Mouse (Mus musculus) lung, postnatal 4 days (tissue): ENCODE measurements at regions not wholly inside any gene's neighbourhood (a gene's known extent, or its start where the extent isn't known, plus 50 kb on each side); places are given as distances from the start of the nearest gene placed in this dataset.

ENCODE experiments used
- DNase-seq, 2 experiments: peaks; one replicate each; pipeline ENCODE4 v3.0.0; 2021

GRCm38 (mm10) chr17:27318969-27319695 is 114.9 kb upstream of the Lemd2 start:
- DNase-seq = no peak

- peak; percentile 80 to 86 for DNase-seq
These were observed 113.5 kb upstream of the Lemd2 start for GRCm38 (mm10) chr17:27317576-27318277.

GRCm38 (mm10) chr17:27316711-27317575 is 112.7 kb upstream of the Lemd2 start:
- no peak for DNase-seq

DNA sequence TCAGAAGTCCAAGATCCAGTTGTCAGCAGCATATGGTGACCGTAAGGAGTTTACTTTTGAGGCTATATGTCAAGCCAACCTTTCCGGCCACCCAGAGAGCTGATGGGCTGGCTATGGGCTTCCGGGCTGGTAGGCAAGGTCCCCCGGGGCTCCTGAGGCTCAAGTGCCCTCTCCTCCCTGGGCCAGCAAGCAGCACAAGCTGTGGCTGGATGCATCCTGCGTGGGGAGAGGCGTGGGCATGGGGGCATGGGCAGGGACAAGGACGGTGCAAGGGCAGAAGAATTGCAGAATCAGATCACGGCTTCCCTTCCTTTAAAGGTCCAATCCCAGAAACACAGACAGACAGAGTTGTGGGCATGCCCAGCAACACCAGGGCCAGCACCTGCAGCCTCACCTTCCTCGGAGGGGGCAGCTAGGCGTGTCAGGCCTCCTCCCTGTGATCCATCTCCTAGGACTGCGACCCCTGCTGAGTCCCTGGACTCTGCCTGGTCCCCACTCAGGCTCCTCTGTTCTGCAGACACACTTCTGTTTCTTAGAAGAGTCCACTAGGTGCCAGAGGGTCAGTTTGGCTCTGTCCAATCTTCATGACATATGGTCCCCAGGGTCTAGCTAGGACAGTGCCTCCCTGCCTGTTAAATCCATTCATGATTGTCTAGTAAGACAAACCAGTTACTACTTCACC is 111.8 kb upstream of the Lemd2 start:
- DNase-seq = no peak

- DNase-seq = no peak
These were observed 111.2 kb upstream of the Lemd2 start for GRCm38 (mm10) chr17:27315428-27315827.

GRCm38 (mm10) chr17:27314821-27315392 is 110.6 kb upstream of the Lemd2 start:
- no peak for DNase-seq

GRCm38 (mm10) chr17:27308933-27309332 is 104.7 kb upstream of the Lemd2 start:
- no peak for DNase-seq

DNA sequence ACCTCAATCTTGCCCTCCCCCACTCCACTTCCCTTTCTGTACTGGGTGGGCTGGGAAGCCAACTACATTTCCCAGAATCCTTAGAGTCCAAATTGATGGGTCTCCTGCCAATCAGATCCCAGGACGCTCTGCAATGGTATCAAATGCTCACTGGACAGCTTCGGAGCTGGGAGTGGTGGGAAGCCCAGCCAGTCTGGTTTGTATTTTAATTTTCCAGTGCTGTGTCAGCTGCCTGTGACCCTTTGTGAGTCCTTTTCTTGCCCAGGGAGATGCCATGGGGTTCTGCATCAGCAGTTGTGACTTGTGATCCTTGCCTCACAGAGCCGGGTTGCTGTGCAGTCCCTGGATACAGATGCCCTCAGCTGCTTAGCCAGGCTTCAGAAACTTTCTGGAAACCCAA is 100.6 kb upstream of the Lemd2 start:
- no peak for DNase-seq

GRCm38 (mm10) chr17:27303633-27304479 is 99.6 kb upstream of the Lemd2 start:
- DNase-seq = no peak

GRCm38 (mm10) chr17:27303061-27303460 is 98.8 kb upstream of the Lemd2 start:
- no peak for DNase-seq

DNA sequence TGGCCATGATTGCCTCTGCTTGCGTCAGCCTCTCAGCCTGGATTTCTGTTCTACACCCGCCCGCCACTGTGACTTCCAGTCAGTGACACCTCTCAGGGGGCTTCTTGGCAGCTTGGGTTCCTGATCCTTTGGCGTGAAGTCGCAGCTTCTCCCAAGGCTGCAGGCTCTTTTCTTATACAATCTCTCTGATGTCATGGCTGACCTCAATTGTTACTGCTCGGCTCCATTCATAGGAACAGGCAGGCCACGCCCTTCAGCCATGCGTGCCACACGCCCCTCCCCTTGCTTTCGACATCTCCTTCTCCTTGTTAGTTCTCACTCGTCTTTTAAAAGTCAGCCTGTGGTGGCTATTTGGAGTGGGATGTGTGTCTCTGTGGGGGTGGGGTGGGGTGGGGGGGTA is 97.1 kb upstream of the Lemd2 start:
- no peak for DNase-seq

- DNase-seq = peak in 1 of 2 experiments; percentile 13
These were observed 95.0 kb upstream of the Lemd2 start for GRCm38 (mm10) chr17:27299297-27299696.

- DNase-seq = peak in 1 of 2 experiments; percentile 21
These were observed 94.1 kb upstream of the Lemd2 start for GRCm38 (mm10) chr17:27298351-27298750.

DNA sequence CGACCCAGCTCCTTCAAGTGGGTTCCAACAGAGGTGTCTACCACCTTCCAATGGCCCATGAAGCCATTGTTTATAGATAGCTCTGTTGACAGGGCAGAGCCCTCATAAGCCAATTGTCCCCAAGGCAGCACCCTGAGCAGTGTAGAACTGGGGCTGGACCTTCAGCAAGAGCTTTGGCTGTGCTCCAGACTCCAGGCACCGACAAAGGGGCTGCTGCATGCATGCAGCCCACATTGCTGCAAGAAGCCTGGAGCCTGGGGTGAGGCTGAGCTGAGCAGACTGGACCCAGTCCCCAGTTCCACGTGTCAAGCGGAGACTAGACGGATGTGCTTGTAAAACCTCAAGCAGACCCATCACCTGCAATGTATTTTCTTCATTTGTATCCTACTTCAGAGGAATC is 91.9 kb upstream of the Lemd2 start:
- DNase-seq = peak in 1 of 2 experiments; percentile 25

DNA sequence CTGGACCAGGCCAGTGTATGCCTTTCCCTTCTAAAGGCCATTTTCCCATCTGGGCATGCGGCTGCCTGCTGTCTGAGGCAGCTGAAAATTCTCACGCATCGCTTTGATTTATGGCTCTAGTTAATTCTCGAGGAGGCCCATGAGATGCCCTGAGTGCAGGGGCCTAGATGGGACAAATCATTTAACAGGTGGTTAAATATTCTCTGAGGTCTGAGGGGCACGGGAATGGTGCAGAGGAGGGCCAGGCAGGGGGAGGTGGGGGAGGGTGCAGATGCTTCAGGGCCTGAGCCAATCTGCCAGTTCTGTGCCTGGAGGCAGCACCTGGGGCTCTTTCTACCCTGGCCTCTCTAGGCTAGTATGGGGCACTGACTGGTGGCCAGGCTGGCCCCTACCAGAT is 89.9 kb upstream of the Lemd2 start:
- DNase-seq = no peak

DNA sequence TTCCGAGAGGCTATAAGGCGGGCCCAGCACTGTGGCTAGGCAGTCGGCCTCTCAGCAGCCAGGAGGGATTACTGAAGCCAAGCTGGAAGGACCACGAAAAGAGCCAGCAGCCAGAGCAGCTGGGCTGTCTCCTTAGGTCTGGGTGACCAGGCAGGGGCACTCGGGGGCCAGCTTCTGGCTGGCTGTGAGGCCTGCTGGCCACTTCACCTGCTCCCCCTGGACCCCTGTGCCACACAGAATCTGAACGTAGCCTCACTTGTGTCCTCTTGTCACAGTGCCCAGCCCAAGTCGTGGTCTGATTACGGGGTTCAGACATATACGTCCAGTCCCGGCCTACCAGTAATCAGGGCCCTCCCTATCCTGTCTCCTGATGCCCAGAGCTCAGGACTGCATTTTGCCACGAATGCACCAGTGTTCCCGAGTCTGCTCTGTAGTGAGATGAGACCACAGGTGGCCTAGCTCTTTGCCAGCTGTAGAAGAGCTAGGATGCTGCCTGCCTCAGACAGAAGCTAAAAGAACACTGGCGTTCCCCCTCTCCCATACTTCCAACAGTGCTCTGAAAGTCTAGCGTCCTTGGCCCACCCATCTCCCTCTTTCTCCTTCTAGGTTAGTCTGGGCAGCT is 89.4 kb upstream of the Lemd2 start:
- peak in 1 of 2 experiments; percentile 23 for DNase-seq

DNA sequence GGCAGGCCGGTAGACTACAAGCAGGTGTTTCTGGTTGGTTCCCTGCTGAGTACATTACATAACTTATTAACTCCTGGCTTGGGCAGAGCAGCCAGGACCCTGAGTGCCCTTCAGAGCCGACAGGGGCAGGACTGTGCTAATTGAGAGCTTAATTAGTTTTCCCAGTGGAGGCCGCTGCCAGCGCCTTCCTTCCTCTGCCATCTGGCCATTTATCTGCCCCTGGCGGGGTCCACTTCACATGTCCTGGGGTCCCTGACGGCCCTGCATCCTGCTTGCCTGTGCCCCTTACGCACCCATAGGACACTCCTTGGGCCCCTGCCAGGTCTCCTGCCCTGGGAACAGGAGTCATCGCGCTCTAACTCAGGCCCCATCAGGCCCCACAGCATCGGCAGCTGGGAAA is 87.4 kb upstream of the Lemd2 start:
- DNase-seq = peak in 1 of 2 experiments; percentile 29

- peak in 1 of 2 experiments; percentile 24 for DNase-seq
These were observed 86.9 kb upstream of the Lemd2 start for GRCm38 (mm10) chr17:27291176-27291575.

- peak in 1 of 2 experiments; percentile 28 for DNase-seq
These were observed 86.0 kb upstream of the Lemd2 start for GRCm38 (mm10) chr17:27290311-27290710.

DNA sequence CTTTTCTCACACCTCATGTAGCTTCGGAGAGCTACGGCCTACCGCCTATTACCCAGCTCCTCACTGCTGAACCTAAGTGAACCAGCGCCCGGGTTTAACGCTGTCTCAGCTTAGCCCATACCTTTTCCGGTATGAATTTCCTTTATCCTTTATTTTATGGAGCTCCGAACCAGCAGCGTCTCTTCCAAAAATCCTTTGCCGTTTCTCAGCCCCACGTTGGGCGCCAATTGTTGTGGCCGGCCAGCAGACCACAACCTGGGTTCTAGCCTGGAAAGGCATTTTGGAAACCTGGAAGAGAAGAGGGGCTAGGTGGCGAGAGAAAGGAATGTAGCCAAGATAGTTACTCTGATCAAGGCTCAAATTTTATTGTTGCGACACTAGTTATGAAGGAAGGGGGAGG is 85.5 kb upstream of the Lemd2 start:
- DNase-seq = peak in 1 of 2 experiments; percentile 19

DNA sequence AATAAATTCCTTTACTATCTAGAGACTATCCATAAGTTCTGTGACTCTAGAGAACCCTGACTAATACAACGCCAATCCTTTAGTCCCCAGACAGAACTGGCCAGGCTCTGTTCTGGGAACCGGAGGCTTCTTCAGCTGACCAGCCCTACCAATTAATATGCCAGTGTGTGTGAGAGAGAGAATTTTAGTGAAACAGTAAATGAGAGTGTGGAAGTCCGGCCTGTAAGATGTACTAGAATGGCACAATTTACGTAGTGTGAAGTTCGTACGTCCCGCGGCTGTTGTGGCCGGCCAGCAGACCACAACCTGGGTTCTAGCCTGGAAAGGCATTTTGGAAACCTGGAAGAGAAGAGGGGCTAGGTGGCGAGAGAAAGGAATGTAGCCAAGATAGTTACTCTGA is 83.7 kb upstream of the Lemd2 start:
- DNase-seq = peak in 1 of 2 experiments; percentile 15
